Mouse (Mus musculus) kidney, adult 11 months (tissue): ENCODE results near the gene Hdgf.
A peak's percentile ranks its signal among the peaks of the same experiment; 100 is the strongest.

Experiments
- DNase-seq: peaks from one replicate; pipeline ENCODE4 v3.0.0; 2022

The Hdgf gene

DNA sequence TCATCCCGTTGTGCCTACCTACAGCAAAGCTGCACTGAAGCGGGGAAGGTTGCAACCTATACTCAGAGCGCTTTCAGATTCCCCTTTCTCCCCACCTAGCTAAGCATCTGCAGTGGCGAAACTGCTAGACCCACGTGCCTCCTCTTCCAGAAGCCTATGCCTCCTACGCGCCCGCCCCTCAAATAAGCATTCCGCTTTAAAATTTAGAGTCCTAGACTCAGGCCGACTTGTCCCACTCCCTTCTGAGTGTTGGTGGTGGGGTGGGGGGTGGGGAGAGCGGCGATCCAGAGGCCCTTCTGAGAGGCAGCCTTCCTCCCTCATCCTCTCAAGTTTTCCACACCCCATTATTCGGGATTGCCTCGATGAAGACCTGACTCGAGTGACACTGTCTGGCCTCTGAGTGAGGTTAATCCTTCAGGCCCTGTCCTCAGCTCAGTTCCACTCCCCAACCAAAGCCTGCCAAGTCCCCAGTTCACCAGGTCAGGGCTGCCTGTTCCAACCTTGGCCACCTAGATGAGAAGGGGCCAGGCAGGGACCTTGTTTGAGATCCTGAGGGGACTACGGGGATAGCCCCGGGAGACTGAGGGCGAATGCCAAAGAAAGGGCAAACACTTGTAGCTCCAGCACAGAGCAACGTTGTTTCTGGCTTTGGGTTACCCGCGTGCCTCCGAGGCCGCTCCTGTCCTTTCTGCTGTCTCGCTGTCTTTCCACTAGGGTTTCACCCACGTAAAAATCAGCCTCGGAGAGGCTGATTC is 41.1 kb downstream of the Hdgf start:
- no peak for DNase-seq

DNA sequence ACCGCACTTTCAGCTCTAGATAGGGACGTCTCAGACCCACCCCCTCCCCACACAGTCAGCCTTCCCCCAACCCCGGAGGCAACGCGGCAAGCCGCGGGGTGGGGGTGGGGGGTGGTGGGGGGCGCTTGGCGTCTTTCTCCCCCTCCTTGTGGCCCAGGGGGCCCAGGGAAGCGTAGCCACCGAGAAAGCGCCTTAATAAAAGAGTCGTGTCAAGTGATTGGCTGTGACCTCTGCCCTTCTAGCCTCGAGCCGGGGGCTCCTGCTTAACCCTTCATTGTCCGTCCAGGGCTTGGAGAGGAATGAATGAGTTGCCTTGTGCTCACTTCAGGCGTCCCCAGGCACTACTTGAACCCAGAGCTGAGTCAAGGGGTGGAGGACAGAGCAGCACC is 41.7 kb downstream of the Hdgf start:
- DNase-seq = no peak

DNA sequence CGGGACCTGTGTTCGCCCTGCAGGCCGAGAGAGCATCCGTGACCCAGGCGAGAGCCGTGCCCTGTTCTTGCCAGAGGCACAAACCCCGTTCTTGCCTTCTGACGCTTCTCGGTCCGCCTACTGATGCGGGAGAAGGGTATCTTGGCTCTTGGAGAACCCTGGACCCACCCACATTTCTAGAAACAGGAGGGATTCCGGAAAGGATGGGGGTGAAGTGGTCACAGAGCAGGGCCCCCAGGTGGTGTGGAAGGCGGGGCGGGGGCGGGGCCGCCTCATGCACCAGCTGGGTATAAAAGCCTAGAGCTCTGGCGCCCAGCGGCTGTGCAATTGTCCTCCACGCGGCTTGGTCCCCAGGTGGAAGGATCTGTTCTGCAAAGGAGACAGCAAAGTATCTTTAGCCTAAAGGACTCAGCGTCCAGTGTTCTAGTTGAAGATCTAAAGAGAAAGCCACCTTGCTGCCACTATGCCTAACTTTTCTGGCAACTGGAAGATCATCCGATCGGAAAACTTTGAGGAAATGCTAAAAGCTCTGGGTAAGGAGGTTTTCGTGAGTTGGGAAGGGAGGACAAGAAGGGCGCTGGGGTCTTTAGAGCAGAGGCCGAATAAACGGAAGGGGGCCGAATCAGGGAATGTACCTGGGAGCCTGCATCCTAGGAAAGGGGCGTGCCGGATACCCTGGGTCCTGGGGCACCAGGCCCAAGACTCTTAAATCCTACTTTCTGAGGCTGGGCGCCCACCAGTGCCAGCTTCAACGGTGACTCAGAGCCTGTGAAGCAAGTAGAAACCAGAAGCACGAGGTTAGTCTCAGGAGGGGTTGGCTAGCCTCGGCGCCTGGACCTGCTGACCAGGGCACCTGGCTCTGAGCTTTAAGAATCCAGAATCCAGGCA is 42.5 kb downstream of the Hdgf start, which contains the start of gene Crabp2:
Gene Crabp2 (plus strand): TSS at position 289 of the 888 bp plus-strand sequence.
- no peak for DNase-seq

DNA sequence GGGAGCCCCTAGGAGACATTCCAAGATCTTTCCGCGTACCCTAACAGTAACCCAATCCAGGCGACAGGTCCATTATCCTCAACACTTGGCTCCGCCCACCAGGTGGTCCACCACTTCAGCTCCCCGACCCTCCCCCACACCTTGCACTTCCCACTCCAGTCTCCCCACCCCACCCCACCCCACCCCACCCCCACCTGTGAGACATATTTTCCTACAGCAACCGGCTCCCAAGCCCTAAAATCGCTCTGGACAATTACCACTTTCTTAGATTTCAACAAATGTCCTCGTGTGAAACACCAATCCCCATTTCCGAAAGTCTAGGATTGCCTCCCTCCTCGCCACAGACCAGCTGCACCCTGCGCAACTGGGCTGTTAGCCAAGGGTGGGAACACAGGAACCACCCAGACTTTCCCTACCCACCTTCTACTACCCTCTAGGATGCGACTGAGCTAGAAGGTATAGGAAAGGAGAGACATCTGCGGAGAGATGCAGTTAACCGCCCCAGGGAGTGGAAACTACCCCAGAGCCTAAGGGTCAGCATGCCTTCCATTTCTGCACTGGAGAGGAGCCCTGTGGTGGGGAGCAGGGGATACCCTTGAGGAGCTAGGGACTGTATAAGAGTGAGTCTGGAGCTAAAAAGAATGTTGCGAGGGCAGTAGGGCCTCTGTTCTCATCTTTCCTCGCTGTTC is 43.3 kb downstream of the Hdgf start:
- no peak for DNase-seq

GRCm38 (mm10) chr3:87949955-87950515 is 43.9 kb downstream of the Hdgf start:
- no peak for DNase-seq

DNA sequence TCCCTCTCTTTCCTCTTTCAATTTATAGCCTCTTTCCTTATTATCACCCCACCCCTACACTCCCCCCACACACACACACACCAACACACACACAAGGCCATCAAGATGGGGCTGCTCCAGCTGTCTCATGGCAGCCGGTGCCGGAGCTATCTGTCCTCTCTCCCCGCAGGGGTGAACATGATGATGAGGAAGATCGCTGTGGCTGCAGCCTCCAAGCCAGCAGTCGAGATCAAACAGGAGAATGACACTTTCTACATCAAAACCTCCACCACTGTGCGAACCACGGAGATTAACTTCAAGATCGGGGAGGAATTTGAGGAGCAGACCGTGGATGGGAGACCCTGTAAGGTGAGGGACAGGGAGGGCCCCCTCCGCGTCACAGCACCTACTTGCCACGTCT is 45.8 kb downstream of the Hdgf start:
- DNase-seq = no peak

GRCm38 (mm10) chr3:87952440-87952839 is 46.3 kb downstream of the Hdgf start:
- no peak for DNase-seq

DNA sequence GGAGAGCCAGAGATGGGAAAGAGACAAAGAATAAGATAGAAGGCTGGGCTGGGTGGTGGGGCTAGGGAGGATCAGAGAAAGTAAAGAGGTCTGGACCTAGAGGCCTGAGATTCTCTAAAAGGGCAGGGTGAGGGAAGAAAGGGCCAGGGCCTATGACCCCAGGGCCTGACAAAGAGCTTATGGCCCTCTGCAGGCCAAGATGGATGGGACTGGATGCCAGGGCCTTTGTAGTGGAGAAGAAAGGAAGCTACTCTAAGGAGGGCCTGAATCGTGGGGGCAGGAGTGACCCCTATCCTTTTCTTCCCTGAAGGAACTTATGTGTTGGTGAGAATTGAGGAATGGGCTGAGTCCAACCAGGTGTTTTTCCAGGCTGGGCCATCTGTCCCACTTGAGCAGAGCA is 51.9 kb downstream of the Hdgf start:
- no peak for DNase-seq

GRCm38 (mm10) chr3:87958476-87958875 is 52.4 kb downstream of the Hdgf start:
- no peak for DNase-seq

- DNase-seq = no peak
Observed at GRCm38 (mm10) chr3:87958967-87959366, 52.8 kb downstream of the Hdgf start.

DNA sequence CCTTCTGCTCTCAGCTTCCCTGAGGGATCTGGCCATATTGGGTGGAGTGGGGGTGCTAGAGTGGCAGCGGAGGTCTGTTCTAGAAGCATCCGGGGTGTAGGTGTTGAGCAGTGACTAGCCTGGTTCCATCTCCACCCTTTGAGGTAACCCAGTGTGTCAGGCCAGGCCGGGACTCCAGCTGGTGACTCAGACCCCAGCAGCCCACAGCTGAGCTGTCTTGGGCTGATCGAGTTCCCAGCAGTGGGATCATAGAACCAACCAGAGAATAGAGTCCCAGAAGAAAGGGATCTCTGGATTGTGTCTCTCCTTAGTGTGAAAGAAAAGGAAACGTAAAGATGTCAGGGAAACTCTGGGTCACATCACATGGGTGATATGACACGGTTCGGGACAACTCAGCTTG is 53.2 kb downstream of the Hdgf start:
- DNase-seq = no peak

DNA sequence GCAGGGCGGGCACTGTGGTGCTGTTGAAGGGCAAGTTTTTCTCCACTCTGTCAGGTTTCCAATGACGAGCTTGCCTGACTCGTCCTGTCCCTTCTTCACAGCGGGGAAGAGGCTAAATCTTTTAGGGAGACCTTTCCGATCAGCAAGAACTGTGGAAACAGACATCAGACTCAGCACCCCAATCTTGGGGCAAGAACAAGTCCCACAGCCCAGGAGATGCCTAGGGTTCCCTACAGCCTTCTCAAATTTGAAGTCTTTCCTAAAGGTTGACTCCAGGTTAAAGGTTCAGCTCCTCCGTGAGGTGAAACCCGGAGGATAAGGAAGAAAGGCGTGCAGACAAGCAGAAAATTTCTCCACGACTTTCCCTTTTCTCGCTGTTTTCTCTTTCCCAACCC is 54.1 kb downstream of the Hdgf start:
- no peak for DNase-seq

DNA sequence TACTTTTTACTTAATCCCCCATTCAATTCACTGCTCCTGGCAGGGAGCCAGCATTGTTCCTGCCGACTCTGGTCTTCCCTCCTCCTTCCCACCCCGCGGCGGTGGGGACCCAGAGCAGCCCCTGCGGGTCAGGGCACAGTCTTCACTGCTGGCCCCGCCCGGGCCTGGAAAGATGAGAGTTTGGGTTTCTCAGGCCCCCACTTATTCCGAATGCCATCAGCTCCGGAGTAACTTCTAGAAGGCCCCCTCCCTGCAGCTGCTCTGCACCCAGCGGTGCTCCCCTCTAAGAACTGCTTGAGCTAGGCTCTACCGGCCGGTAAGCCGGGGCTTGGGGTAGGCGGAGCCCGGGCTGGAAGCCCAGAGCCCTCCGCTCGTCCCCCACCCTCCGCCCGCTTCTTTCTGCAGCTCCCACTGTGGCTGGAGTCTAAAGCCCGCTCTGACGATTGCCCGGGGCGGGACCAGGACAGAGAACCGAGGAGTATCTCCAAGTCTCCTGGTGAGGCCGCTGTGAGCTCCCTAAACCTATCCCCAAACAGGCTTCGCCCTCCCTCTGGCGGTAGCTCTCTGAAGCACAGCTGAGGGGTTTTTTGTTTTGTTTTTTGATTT is 54.6 kb downstream of the Hdgf start:
- DNase-seq = peak; percentile 85
